Mouse (Mus musculus): Measurements from ENCODE around the gene Zfr. TPM values are rescaled to one million over a fixed set of nuclear protein-coding genes. Genes with fewer than 3 reads are reported as not detected.
"Not testable (repeated sequence)": the region's sequence is repeated elsewhere in the genome, so short reads cannot be mapped to it uniquely, and the experiment has no call there.

Gene Zfr
- polyA plus RNA-seq, 1 experiment from 2014 or later = 165 TPM

DNA sequence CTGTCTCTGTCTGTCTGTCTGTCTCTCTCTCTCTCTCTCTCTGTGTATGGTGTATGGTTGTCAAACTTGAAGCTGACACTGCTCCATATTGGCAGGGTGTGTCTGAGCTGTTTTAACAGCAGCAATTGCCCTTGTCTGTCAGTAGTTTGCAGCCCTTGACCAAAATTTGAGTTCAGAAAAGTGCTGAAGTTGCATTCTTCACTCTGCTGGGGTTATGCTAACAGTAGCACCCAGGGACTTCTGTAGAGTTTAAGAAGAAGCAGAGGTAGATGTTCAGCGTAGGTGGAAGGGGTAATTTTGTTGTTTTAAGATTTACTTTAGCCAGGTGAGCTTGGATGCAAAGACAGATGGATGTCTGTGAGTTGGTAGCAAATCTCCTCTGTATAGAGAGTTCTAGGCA is 94.6 kb downstream of the Zfr start:
- no peak for DNase-seq (ENCODE audit: low spot score)
- Histone ChIP-seq H3K9ac (ENCODE audit: low read depth, low read length) (no peak overlapping the region), H3K4me1 (replicated peaks; ENCODE audit: control insufficient read depth, insufficient read depth, low read length) (no peaks in the 10 kb centered on the region), H3K27ac (ENCODE audit: low read depth, low read length) (no peak overlapping the region), H3K36me3 (ENCODE audit: control insufficient read depth, insufficient read depth, low read length) (no peaks in the 10 kb centered on the region), H3K9me3 (ENCODE audit: control insufficient read depth, low read length) (no peaks in the 10 kb centered on the region), H3K4me2 (replicated peaks; ENCODE audit: low read depth, low read length) (no peak overlapping the region), H3K27me3 (ENCODE audit: control insufficient read depth, insufficient read depth, low read length) (no peaks in the 10 kb centered on the region), H3K4me3 (ENCODE audit: low read depth, low read length) (no peak overlapping the region)
- no peak for ATAC-seq (ENCODE audit: low FRiP score)
- WGBS = 97% methylated on average over 1 of the region's 1 CpGs

GRCm38 (mm10) chr15:12214531-12215414 is 97.1 kb downstream of the Zfr start:
- 86% methylated on average over 14 of the region's 14 CpGs for WGBS
- Histone ChIP-seq H3K27ac (ENCODE audit: low read depth, low read length) (no peak overlapping the region), H3K4me3 (ENCODE audit: low read depth, low read length) (no peak overlapping the region), H3K9me3 (ENCODE audit: control insufficient read depth, low read length) (no peaks in the 10 kb centered on the region), H3K4me1 (replicated peaks; ENCODE audit: control insufficient read depth, insufficient read depth, low read length) (no peaks in the 10 kb centered on the region; the same call in 1 of the 2 replicates), H3K36me3 (ENCODE audit: control insufficient read depth, insufficient read depth, low read length) (no peaks in the 10 kb centered on the region), H3K27me3 (ENCODE audit: control insufficient read depth, insufficient read depth, low read length) (no peaks in the 10 kb centered on the region), H3K4me2 (replicated peaks; ENCODE audit: low read depth, low read length) (no peak overlapping the region), H3K9ac (ENCODE audit: low read depth, low read length) (no peak overlapping the region)
- DNase-seq (ENCODE audit: low spot score) = no peak
- ATAC-seq (ENCODE audit: low FRiP score) = no peak

DNA sequence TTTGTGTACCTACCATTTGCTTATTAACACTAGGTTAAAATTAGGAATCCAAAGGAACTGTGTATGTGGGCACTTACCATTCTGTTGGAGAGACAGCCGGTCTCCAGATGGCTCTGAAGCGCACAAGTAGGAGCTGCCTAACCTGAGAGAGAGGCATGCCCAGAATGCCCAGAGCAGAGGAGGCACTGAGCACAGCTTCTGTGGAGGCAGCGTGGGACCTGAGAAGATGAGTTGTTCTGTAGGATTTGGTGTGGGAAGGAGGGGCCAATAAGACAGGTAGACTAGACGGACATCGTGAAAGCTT is 97.7 kb downstream of the Zfr start:
- H3K4me1 ChIP-seq (replicated peaks; ENCODE audit: control insufficient read depth, insufficient read depth, low read length) = no peaks in the 10 kb centered on the region; the same call in 1 of the 2 replicates
- H3K27ac ChIP-seq (ENCODE audit: low read depth, low read length) = no peak overlapping the region
- H3K36me3 ChIP-seq (ENCODE audit: control insufficient read depth, insufficient read depth, low read length) = no peaks in the 10 kb centered on the region
- no peaks in the 10 kb centered on the region for H3K27me3 ChIP-seq (ENCODE audit: control insufficient read depth, insufficient read depth, low read length)
- no peak overlapping the region for H3K4me3 ChIP-seq (ENCODE audit: low read depth, low read length)
- no peak for ATAC-seq (ENCODE audit: low FRiP score)
- no peaks in the 10 kb centered on the region for H3K9me3 ChIP-seq (ENCODE audit: control insufficient read depth, low read length)
- WGBS = 92% methylated on average over 5 of the region's 5 CpGs
- DNase-seq (ENCODE audit: low spot score) = no peak
- no peak overlapping the region for H3K4me2 ChIP-seq (replicated peaks; ENCODE audit: low read depth, low read length)
- H3K9ac ChIP-seq (ENCODE audit: low read depth, low read length) = no peak overlapping the region

DNA sequence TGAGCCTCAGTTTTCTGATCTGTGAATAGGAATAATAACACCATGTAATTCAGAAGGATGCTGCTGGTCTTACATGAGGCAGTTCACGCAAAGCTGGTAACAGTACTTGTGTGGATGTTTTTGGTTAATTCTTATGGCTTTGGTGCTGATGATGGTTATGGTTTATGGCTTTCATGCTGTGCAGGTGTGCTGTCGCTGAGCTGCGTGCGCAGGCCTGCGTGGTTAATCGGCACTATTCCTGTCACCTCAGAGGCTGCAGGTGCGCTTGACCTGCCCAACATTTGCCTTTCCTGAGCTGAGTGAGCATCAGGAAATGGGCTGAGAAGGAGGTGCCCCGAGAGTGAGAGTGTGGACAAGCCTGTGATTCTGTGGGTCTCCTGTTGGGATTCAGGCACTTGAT is 98.5 kb downstream of the Zfr start:
- Histone ChIP-seq H3K36me3 (ENCODE audit: control insufficient read depth, insufficient read depth, low read length) (no peaks in the 10 kb centered on the region), H3K9me3 (ENCODE audit: control insufficient read depth, low read length) (no peaks in the 10 kb centered on the region), H3K4me1 (replicated peaks; ENCODE audit: control insufficient read depth, insufficient read depth, low read length) (no peaks in the 10 kb centered on the region; the same call in 1 of the 2 replicates), H3K4me2 (replicated peaks; ENCODE audit: low read depth, low read length) (no peak overlapping the region), H3K9ac (ENCODE audit: low read depth, low read length) (no peak overlapping the region), H3K27me3 (ENCODE audit: control insufficient read depth, insufficient read depth, low read length) (no peaks in the 10 kb centered on the region), H3K4me3 (ENCODE audit: low read depth, low read length) (no peak overlapping the region), H3K27ac (ENCODE audit: low read depth, low read length) (no peak overlapping the region)
- WGBS = 94% methylated on average over 8 of the region's 8 CpGs
- ATAC-seq (ENCODE audit: low FRiP score) = no peak
- DNase-seq (ENCODE audit: low spot score) = no peak

- DNase-seq (ENCODE audit: low spot score) = no peak
- no peaks in the 10 kb centered on the region; the same call in 1 of the 2 replicates for H3K4me1 ChIP-seq (replicated peaks; ENCODE audit: control insufficient read depth, insufficient read depth, low read length)
- H3K9me3 ChIP-seq (ENCODE audit: control insufficient read depth, low read length) = no peaks in the 10 kb centered on the region
- WGBS = 81% methylated on average over 13 of the region's 13 CpGs
- H3K27ac ChIP-seq (ENCODE audit: low read depth, low read length) = no peak overlapping the region
- H3K36me3 ChIP-seq (ENCODE audit: control insufficient read depth, insufficient read depth, low read length) = no peaks in the 10 kb centered on the region
- H3K27me3 ChIP-seq (ENCODE audit: control insufficient read depth, insufficient read depth, low read length) = no peaks in the 10 kb centered on the region
- H3K9ac ChIP-seq (ENCODE audit: low read depth, low read length) = no peak overlapping the region
- H3K4me3 ChIP-seq (ENCODE audit: low read depth, low read length) = no peak overlapping the region
- ATAC-seq (ENCODE audit: low FRiP score) = no peak
- no peak overlapping the region for H3K4me2 ChIP-seq (replicated peaks; ENCODE audit: low read depth, low read length)
These were observed 99.2 kb downstream of the Zfr start for GRCm38 (mm10) chr15:12216798-12217197.

- not testable (repeated sequence) for H3K9me3 ChIP-seq (ENCODE audit: control insufficient read depth, low read length); H3K4me1 ChIP-seq (replicated peaks; ENCODE audit: control insufficient read depth, insufficient read depth, low read length); H3K4me3 ChIP-seq (ENCODE audit: low read depth, low read length); H3K9ac ChIP-seq (ENCODE audit: low read depth, low read length); H3K27ac ChIP-seq (ENCODE audit: low read depth, low read length); H3K27me3 ChIP-seq (ENCODE audit: control insufficient read depth, insufficient read depth, low read length); ATAC-seq (ENCODE audit: low FRiP score); DNase-seq (ENCODE audit: low spot score); H3K4me2 ChIP-seq (replicated peaks; ENCODE audit: low read depth, low read length); H3K36me3 ChIP-seq (ENCODE audit: control insufficient read depth, insufficient read depth, low read length)
- WGBS = 88% methylated on average over 3 of the region's 3 CpGs
These were observed 99.7 kb downstream of the Zfr start for GRCm38 (mm10) chr15:12217332-12217731.

DNA sequence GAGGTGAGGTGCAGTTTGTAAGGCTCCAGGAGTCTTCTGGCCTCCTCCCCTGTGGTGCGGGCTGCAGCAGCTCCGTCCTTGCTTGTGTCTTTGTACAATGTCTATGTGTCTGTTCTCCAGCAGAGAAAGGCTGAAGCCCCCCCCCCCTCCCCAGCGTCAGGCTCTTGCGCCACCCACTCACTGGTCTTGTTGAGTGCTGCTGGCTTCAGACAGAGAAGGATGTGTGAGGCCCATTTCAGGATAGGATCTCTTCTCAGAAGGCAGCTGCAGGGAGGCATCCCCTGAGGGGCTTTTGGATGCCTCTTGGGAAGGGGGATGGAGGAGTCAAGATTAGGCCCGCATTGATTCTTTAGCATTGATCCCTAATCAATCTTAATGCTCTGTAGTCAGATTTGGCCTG is 100.2 kb downstream of the Zfr start:
- peak; percentile 64 for ATAC-seq (ENCODE audit: low FRiP score)

DNA sequence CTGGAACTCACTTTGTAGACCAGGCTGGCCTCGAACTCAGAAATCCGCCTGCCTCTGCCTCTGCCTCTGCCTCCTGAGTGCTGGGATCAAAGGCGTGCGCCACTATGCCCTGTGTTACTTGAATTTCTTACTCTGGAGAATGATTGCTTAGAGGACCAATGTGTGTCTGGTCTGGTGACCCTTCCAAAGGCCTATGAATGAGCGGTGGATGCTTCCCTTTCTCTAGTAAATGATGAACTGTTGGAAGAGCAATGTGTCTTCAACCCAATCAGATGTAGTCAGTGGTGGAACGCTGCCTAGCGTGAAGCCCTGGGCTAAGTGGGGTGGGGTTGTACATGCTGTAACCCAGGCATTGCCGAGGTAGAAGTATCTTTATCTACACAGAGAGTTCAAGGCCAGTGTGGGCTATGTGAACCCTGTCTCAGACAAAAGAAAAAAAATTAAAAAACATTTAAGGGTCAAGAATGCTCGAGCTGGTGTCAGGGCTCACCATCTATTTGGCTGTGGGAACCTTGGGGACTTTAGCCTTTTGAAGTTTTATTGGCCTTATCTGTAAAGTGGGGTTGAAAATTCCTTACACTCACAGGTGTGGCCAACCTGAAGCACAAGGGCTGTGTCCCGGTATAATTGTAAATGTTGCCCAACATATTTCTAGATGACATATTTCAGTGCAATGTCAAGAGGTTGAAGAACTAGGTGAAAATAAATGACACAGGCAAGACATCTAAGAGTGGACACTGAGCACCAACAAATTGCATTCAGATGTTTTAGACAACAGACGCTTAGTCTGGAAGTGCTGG is 101.2 kb downstream of the Zfr start:
- Histone ChIP-seq H3K9me3 (ENCODE audit: control insufficient read depth, low read length) (no peaks in the 10 kb centered on the region), H3K36me3 (ENCODE audit: control insufficient read depth, insufficient read depth, low read length) (no peaks in the 10 kb centered on the region), H3K9ac (ENCODE audit: low read depth, low read length) (no peak overlapping the region), H3K4me1 (replicated peaks; ENCODE audit: control insufficient read depth, insufficient read depth, low read length) (peaks cover 2% of the 10 kb centered on the region; the same call in 1 of the 2 replicates), H3K27me3 (ENCODE audit: control insufficient read depth, insufficient read depth, low read length) (no peaks in the 10 kb centered on the region), H3K4me2 (replicated peaks; ENCODE audit: low read depth, low read length) (no peak overlapping the region), H3K4me3 (ENCODE audit: low read depth, low read length) (no peak overlapping the region), H3K27ac (ENCODE audit: low read depth, low read length) (no peak overlapping the region)
- no peak for ATAC-seq (ENCODE audit: low FRiP score)
- 91% methylated on average over 11 of the region's 11 CpGs for WGBS
- no peak for DNase-seq (ENCODE audit: low spot score)

More for the DNA sequence above, 100.2 kb downstream of the Zfr start:
- H3K27ac ChIP-seq (ENCODE audit: low read depth, low read length) = no peak overlapping the region
- WGBS = 31% methylated on average over 5 of the region's 5 CpGs
- no peaks in the 10 kb centered on the region for H3K36me3 ChIP-seq (ENCODE audit: control insufficient read depth, insufficient read depth, low read length)
- peaks cover 2% of the 10 kb centered on the region; the same call in 1 of the 2 replicates for H3K4me1 ChIP-seq (replicated peaks; ENCODE audit: control insufficient read depth, insufficient read depth, low read length)
- H3K27me3 ChIP-seq (ENCODE audit: control insufficient read depth, insufficient read depth, low read length) = no peaks in the 10 kb centered on the region
- H3K4me2 ChIP-seq (replicated peaks; ENCODE audit: low read depth, low read length) = no peak overlapping the region
- no peak overlapping the region for H3K9ac ChIP-seq (ENCODE audit: low read depth, low read length)
- H3K4me3 ChIP-seq (ENCODE audit: low read depth, low read length) = no peak overlapping the region
- no peaks in the 10 kb centered on the region for H3K9me3 ChIP-seq (ENCODE audit: control insufficient read depth, low read length)
- peak; percentile 47 for DNase-seq (ENCODE audit: low spot score)
